Mouse (Mus musculus) kidney, adult 11 months (tissue): ENCODE data around the gene Mrps12.

Source experiments
- DNase-seq: peaks from one replicate; pipeline ENCODE4 v3.0.0; 2022

The Mrps12 gene

DNA sequence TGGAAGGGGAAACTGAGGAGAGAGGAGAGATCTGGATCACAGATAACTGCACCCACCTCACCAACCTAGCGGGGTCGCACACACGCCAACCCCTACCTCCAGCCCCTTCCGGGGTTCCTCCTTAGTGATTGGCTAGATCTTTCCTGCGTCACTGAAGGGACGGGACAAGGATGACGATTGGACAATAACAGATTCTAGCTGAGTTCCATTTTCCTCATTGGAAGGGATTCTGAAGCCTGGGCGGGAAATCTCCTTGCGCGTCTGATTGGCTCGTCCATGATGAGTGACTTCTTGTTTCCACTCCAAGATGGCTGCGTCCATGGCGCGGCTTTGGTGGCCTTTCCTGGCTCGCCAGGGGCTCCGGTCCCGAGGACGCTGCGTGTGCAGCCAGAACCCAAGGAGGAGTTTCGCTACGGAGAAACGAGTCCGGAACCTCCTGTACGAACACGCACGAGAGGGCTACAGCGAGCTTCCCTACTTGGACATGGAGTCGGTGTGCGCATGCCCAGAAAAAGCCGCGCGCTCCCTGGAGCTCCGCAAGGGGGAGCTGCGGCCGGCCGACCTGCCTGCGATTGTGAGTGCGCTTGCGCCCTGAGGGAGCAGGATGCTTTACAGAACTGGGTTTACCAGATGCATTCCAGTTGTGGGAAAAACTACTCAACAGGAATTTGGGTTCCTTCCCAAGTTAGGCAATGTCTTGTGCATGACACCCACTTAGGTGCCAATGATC is at the start of gene Mrps12, which contains the start of gene Sars2:
TSS of gene Mrps12 (minus strand) at position 112 of the 730 bp plus-strand sequence.
TSS of gene Sars2 (plus strand) at position 284 of the 730 bp plus-strand sequence.
- peak; percentile 98 for DNase-seq

DNA sequence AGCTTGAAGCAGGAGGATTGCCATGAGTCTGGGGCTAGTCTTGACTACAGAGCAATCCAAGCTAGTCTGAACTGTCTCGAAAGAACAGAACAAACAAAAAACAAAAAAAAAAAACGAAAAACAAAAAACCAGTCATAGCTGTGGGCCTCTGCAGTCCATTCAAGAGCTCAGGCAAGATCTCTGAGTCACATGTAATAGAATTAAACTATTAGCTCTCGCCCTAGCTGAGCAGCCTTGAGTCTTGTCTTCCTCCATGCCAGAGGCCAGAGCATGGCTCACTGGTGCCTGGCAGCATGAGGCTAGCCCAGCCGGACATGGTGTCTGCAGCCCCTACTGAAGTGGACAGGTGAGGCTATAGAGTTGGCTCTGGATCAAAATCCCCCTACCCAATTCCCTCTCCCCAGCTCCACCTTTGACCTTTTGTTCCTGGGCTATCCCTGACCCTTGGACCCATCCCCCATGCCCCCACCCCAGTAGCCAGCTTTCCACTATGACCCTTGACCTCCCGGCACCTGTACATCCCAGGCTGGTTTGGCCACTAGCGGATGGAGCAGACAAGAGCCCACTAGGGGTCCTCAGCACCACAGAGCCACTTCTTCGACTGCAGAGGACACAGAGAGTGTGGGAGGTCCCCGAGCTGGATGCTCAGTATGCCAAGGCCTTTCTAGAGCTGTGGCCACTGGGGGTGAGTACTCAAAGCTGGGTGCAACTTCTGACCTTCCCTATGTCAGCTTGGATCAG is 48.6 kb upstream of the Mrps12 start:
- no peak for DNase-seq

DNA sequence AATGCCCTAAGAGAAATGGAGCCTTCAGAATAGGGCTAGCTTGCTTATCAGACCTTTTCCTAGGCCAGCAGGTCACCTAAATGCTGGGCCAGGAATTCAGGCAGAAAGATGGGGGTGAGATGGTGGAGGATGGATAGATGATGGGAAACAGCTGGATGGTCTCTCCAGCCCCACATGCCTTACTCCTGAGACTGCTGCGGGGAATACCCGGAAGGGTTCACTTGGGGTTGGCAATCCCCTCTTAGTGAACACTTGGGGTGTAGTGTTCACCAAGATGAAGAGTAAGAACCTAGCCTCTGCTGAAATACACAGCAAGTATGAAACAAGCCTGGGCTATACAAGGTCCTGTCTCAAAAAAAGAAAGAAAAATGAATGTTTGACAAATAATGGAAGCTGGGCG is 47.6 kb upstream of the Mrps12 start:
- no peak for DNase-seq

DNA sequence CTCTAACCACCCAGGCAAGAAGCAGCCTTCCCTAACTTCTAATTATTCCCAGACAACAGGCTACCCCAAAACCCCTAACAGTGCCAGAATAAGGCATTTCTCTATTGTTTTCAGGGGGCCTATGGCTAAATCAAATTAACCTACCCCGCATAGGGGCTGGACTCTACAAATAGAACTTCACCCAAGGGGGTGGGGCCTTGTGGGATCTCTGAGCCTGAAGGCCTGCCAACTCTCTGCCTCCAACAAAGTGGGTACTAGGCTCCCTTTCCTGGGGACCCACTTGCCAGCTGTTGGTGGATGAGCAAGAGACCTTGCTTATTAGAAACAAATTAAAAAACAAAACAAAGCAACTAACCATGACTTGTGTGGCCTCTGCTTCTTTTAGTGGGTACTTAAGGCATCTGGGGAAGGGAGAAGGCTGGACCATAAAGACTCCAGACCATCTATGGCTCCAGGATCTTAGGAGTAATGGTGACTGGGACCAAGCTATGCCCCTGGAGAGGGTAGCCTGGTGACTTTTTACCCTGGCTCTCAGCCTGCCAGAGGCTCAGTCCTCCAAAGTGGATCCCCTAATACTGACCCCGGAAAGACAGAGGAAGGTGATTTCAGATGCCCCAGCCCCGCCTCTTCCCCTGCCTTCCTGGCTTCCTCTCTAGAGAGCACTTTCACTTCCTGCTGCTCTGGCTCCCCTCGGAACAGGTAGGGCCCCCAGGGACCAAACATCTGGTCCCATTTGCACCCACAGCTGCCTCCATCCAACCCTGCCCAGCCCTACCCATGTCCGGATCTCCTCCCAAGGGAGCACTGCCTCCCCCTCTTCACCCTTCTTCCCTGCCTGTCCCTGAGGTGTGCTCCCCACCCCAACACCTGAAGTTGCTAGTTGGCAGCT is 46.9 kb upstream of the Mrps12 start, which contains the start of gene Rinl:
TSS of gene Rinl (plus strand) at position 663 of the 889 bp plus-strand sequence.
- DNase-seq = no peak

DNA sequence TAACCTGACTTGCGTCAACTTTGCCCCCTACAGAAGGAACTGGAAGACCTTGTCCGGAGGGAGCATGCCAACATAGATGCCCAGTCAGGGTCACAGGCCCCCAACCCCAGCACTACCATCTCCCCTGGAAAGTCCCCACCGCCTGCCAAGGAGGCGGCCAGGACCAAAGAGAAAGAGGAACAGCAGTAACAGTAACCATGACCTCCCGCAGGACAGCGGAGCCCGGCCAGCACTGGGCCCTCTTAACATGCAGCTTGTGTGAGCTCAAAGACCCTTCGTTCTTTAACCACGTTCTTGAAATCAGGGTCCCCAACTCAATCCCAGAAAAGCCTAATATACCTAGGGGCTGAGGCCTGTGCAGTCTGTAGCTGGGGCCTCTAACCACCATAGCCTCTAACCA is 46.3 kb upstream of the Mrps12 start:
- DNase-seq = no peak

DNA sequence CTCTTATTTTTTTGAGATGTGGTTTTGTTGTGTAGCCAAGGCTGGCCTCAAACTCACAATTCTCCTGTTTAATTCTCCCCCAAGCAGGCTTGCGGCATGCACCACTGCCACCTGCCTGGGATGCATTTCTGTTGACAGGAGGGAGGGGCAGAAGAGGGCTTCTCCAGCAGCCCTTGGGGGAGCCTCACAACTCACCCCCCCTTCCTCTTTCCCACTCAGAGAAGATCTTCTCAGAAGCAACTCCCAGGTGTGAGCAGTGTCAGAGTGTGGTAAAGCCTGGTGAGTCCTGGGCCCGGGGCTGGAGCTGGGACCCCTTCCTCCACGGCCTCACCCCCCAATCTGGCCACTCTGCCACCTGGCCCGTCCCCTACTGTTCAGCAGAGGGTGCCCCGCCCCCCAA is 43.5 kb upstream of the Mrps12 start:
- no peak for DNase-seq

DNA sequence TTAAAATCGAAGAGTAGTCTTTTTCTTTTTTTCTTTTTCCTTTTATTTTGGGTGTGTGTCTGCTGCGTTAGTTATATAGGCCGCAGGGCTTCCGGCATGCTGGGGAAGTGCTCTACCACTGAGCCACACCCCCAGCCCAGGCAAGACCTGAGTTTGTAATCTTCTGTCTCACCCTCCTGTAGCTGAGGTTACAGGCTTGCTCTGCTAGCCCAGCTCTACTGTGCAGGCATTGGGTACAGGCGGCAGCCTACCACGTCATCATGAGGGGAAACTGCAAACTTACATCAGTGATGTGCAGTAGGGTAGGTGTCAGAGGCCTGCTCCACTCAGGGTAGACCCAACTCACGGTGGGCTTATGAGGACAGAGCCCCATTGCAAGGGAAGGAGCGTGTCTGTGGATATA is 39.6 kb upstream of the Mrps12 start:
- no peak for DNase-seq

DNA sequence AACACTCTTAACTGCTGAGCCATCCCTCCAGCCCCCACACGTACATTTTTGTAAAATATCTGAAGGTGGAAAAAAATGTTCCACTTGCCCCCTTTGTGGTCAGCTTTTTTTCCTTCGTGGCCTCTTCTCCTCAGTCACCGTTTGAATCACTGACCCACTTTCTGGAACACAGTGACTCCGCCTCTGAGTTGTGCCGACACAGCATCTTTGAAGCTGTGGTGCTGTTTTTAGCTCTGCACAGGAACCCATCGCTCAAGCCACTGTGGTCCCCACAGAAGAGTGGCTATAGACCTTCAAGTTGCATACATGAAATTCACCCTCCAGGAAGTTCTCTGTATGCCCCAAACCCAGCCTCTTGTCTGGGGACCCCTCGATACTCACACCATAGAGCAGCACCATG is 39.2 kb upstream of the Mrps12 start:
- DNase-seq = no peak

DNA sequence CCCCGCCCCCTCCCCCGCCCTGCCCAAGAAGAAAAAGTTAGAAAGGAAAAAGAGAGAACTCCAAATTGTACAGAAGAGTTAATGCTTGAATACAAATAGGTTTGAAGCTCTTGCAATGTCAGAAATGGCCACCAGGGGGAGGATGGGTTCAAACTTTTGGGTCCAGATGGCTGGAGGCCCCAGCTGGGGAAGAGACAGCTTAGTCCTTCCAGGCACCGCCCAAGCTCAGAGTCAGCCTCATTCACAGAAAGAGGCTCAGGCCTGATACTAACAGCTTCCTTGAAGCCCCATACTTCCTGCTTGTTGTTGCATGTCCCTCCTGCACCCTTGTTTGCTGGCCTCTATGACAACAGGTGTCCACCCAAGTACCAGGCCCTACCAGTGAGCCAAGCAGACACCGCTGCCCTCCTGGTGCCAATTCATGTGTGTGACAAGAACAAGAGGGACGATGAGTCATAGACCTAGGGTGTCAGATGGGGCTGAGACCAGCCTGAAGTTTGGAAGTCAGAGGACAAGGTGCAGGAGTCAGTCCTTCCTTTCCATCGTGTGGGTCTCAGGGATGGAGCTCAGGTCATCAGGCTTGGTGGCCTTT is 38.5 kb upstream of the Mrps12 start:
- DNase-seq = peak; percentile 48

DNA sequence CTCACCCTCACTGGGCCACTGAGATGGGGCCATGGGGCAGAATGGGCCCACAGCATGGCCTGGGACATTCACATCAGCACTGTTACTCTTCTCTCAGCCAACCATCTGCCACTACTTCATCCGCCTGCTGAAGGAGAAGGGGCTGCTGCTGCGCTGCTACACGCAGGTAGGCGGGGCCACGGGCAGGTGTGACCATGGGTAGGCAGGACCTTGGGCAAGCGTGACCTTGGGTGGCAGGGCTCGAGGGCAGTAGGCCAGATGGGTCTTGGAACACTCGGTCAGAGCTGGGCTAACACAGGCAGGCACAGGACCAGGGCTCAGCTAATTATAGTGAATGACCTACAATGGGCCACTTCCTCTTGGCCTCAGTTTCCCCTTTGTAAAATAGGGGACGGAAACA is 37.2 kb upstream of the Mrps12 start:
- DNase-seq = no peak

DNA sequence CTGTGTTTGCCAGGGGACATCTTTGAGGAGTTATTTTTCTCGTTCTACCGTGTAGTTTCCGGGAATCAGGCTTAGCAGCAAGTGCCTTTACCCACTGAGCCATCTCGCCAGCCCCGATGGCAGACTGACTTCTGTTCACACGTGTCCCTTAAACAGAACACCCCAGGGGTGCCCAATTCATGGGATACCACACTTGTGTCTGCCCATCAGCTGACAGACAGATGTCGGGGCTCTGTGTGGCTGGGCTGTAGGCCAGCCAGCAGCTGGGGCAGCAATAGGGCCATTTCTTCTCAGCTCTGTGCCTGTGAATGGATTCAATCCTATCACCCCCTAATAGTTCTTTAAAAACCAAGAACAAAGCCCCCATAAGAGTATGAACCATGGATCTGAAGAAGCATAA is 33.5 kb upstream of the Mrps12 start:
- DNase-seq = no peak

DNA sequence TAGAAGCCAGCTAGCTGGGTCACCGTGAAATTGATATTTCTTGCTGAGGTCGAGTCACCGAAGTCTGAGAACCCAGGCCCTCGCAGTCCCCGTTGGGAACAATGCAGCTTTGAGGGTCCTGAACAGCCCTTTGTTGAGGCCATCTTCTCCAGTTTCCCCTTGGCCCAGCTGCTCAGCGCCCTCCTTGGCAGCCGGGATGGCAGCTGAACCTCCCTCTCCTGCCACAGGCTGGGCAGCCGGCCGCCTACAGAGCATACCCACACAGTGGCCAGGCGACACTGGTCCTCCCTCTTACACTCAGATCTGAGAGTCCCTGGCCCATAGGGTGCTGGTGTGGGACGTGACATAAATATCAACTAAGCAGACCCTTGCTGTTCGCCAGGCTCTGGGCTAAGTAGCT is 32.5 kb upstream of the Mrps12 start:
- no peak for DNase-seq

DNA sequence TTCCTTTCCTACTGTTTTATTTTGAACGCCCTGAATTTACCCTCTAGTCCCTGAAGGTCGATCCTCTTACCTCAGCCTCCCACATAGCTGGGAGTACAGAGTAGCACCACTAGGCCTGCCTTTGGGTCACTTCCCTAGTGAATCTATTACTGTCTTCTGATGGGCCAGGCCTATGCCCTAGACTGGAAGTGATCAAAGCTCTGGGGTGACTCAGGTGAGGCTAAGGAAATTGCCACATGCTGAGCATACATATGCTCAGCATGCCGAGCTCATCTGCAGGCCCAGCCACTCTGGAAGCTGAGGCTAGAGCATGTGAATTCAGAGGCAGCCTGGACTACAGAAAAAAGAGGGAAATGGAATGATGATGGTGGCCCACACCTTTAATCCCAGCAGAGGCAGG is 31.5 kb upstream of the Mrps12 start:
- no peak for DNase-seq

DNA sequence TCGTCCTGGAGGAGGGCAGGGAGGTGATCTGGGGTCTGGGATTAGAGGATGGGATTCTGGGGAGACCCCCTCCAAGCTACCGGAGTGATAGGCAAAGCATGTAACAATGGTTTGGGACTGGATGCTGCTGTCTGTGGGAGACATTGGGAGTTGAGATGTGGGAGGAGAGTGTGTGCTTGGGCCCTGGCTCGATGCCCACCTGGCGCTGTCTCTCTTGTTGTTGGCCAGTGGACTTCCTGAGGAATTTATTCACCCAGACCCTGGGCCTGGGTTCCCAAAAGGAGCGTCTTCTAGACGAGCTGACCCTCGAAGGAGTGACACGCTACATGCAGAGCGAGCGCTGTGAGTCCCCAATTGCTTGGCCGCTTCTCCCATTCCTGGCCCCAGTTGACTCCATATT is 30.2 kb upstream of the Mrps12 start:
- no peak for DNase-seq

DNA sequence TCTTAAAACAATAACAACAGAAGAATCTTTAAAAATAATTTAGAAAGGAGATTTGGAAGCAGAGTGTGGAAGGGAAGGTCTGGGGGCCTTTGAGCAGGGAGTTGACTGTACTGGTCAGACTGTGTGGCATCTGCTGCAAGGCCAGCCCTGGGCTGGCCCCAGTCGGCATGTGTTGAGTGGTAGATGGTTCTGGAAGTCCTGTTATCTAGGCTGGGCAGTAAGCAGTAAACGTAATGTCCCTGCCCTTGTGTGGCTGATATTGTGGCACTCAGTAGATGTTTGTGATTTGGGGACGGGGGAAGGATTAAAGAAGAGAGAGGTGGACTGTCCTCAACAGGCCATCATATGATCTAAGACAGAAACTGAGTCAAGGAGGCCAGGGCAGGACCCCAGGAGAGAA is 28.7 kb upstream of the Mrps12 start:
- no peak for DNase-seq

DNA sequence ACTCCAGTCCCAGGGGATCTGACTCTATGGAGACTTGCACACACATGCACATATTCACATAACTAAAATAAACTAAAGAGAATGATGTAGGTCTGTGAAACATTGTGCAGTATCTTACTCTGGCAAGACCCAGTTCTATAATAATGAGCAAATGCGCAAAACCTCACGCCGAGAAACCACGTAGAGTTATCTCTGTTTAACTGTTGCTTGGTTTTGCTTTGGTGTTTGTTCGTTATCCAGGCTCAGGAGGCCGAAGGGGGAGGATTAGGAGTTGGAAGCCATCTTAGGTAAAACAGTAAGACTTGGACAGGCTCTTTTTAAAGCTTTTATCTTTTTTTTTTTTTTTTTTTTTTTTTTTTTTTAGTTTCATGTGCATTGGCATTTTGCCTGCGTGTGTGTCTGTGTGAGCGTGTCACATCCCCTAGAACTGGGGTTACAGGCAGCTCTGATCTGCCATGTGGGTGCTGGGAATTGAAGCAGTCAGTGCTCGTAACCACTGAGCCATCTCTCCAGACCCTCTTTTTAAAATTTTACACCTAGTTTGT is 27.9 kb upstream of the Mrps12 start:
- DNase-seq = no peak

DNA sequence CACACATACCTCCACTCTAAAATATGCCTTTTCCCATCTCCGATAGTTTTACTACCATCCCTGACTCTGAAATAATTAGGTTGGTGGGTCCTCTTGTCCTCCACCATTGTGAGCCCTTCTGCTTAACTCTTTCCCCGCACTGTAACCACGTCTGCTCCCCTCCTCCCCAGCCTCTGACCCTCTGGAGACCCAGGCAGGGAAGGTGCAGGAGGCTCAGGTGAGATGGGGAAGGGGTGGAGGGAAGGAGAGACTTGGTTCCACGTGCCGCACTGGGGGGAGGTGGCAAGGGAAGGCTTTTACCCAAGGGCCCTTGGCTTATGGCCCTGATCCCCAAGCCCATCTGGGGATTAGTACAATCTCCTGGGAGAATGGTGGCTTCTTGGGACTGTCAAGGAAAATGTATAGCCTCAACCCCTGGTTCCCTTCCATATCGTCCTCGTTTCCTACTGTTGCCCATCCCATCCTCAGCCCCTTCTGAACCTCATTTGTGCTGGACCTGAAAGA is 25.9 kb upstream of the Mrps12 start, which contains the start of gene Nfkbib:
TSS of gene Nfkbib (minus strand) at position 51 of the 504 bp plus-strand sequence.
- DNase-seq = no peak

DNA sequence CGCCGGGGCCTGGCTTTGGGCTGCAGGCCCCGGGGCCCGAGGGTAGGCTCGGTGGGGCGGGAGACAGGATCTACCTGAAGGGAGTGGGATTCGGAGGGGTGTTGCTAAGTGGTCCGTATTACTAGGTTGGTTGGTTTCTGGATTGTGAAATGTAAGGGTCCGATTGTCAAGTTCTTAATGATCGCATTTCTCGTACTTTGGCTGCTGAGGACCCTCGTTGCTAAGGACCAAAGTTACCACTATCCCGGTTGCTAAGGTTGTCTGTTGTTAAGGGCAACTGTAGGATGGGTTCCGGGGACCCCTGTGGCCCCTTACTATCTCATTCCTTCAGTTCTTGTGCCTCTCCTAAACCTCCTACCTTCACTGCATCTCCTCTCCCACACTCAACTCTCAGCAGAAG is 25.3 kb upstream of the Mrps12 start:
- DNase-seq = no peak

DNA sequence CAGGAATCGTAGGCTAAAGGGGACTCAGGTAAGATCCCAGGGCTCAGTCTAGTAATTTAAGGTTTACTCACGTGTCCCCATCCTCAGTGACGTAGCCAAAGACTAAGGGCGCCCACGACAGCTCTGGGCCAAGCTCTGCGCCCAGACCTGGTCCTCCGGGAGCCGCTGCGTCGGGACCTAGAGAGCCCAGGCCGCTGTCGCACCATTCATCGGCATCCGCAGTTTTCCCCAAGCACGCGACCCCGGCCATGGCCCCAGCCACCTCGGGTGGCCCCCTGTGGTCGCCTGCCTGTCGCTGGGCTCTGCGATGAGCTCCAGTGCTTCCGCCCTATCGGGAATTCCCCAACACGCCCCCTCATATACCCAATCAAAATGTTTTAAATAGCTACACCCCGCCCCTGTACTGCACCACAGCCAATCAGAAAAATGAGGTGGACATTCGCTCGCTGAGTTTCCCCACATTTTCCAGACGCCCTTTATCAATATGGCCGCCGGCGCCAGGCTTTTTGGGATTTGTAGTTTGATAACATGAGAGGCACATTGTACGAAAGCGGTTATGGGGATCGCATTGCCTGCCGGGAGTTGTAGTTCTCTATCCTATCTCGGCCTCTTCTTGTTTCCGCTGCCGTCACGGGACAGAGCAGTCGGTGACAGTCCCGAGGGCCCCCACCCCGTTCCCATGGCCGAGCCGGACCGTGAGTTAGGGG is 24.7 kb upstream of the Mrps12 start, which contains the start of gene Sirt2:
TSS of gene Sirt2 (plus strand) at position 563 of the 707 bp plus-strand sequence.
- DNase-seq = peak; percentile 99

DNA sequence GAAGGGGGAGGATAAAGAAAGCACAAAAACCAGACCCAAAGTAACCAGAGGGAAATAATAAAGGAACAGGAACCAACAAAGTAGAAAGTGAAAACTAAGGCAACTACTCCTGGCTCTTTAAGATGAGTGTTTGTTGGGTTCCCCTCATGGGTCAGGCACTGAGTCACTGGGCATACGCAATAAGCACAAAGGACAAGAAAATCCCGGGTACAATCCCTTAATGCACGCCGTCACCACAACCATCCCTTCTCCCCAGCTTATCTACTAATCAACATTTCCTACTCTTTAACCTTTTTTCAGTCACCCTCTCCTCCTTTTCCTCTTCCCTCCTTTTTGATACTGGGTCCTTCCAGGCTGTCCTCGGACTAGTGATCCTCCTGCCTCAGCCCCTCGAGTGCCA is 23.6 kb upstream of the Mrps12 start:
- DNase-seq = no peak

DNA sequence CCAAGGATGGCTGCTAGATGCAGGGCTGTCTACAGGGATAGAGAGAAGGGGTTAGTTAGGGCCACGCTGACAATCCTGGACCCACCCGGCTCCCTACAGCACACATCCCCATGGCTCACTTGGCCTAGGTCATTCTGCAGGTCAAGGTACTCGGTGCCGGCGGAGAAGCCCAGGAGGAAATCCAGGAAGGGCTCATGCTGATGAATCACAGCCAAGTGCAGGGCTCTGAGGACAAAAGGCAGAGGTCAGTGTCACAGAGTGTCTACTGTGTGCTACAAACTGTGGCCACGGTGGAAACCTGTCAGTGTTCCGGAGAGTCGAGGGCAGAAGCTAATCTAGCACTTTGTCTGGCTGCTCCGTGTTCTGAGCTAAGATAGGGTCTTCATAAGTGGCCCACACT is 20.3 kb upstream of the Mrps12 start:
- peak; percentile 38 for DNase-seq

DNA sequence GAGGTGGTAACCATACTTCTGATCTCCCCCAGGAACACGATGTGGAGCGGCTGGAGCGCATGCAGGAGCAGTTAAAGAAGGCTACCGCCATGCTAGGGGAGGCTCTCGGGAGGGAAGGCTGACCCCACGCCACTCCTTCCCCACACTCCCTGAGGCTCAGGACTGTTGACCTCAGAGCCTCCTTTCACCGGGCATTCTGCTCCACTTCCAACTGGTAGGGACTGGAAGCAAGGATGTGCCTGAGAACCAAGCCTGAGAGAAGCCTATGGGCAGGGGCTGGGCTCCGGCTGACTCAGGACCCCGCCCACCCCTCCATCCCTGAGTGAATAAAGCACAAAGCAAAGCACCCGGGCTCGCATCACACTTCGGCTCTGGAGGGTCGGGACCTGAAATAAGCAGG is 17.0 kb upstream of the Mrps12 start:
- no peak for DNase-seq
